Comparison of ENCODE assay signal across 29 mouse cellular contexts in the genomic region with DNA sequence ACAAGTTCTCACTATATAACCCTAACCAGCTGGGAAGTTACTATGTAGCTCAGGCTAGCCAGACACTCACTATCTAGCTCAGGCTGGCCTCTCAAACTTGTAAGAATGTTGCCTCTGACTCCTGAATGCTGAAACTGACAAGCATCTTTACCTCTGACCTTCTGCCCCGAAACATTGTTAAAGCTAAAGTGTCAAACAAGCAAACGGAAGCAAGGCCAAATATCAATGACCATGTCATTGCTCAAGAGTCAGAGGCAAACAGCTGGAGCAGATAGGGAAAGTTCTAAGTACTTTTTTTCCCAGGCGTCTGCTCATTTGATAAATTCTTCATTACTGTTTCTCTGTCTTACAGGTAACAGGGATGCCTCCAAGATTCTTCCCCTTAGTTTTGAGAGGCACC. TPM values are rescaled to one million over a fixed set of nuclear protein-coding genes. Genes with fewer than 3 reads are reported as not detected.
"Had no signal": no experiment of that assay in that cellular context is flagged by ENCODE, and none has a peak within 500 bp of the region (broad histone marks: within the 10 kb centered on the region; RNA-seq: fewer than 3 reads in every experiment).

No protein-coding gene starts in this region.

- H3K4me3 ChIP-seq: lung, embryonic 15.5 days; megakaryocyte, embryonic 14.5 days; midbrain, embryonic 13.5 days; midbrain, embryonic 15.5 days; neural tube, embryonic 12.5 days; stomach, embryonic 15.5 days had no signal

- H3K27me3 ChIP-seq: lung, embryonic 15.5 days; midbrain, embryonic 13.5 days; midbrain, embryonic 15.5 days; neural tube, embryonic 12.5 days; stomach, embryonic 15.5 days had no signal

- H3K27ac ChIP-seq: liver, embryonic 14.5 days; lung, embryonic 15.5 days; macrophage; midbrain, embryonic 13.5 days; midbrain, embryonic 15.5 days; neural tube, embryonic 12.5 days; stomach, embryonic 15.5 days; stomach, postnatal 0 days had no signal

- H3K36me3 ChIP-seq: lung, embryonic 15.5 days; midbrain, embryonic 13.5 days; midbrain, embryonic 15.5 days; neural tube, embryonic 12.5 days; stomach, embryonic 15.5 days had no signal

- H3K4me1 ChIP-seq: lung, embryonic 15.5 days; midbrain, embryonic 13.5 days; midbrain, embryonic 15.5 days; neural tube, embryonic 12.5 days; stomach, embryonic 15.5 days had no signal

- DNase-seq: lung, adult 2 months; lung, postnatal 14 days; lung, postnatal 36 days; right cerebral cortex, postnatal 25 days; right cerebral cortex, postnatal 4 days; thymus, adult 2 months; thymus, postnatal 25 days; thymus, postnatal 4 days had no signal

- H3K9ac ChIP-seq: liver, embryonic 14.5 days; lung, embryonic 15.5 days; midbrain, embryonic 13.5 days; midbrain, embryonic 15.5 days; neural tube, embryonic 12.5 days; stomach, embryonic 15.5 days had no signal

RNA-seq across cellular contexts. Expression of gene Tm4sf5, which starts 3.0 kb away (rescaled TPM):
- total RNA-seq: megakaryocyte progenitor cell, adult 5-6 weeks; monocyte, adult 5-6 weeks; neutrophil, adult 5-6 weeks had no signal
- polyA plus RNA-seq: midbrain, embryonic 11.5 days; neural tube, embryonic 12.5 days had no signal

RNA-seq across cellular contexts. Expression of gene Vmo1, which starts 12.4 kb away (rescaled TPM):
- total RNA-seq: megakaryocyte progenitor cell, adult 5-6 weeks; midbrain, postnatal 0 days; monocyte, adult 5-6 weeks; neutrophil, adult 5-6 weeks had no signal
- polyA plus RNA-seq: macrophage; midbrain, embryonic 13.5 days; midbrain, embryonic 15.5 days; neural tube, embryonic 12.5 days; neural tube, embryonic 14.5 days; stomach, embryonic 15.5 days had no signal

RNA-seq across cellular contexts. Expression of gene Gltpd2, which starts 17.0 kb away (rescaled TPM):
- total RNA-seq: megakaryocyte progenitor cell, adult 5-6 weeks; midbrain, postnatal 0 days; monocyte, adult 5-6 weeks; neutrophil, adult 5-6 weeks had no signal
- polyA plus RNA-seq: macrophage; testis, adult 2 months had no signal

RNA-seq across cellular contexts. Expression of gene Gm40193, which starts 30.7 kb away (rescaled TPM):
- total RNA-seq: megakaryocyte progenitor cell, adult 5-6 weeks; midbrain, postnatal 0 days; monocyte, adult 5-6 weeks; neutrophil, adult 5-6 weeks had no signal
- polyA plus RNA-seq: liver, embryonic 11.5 days; liver, embryonic 14.5 days; liver, embryonic 16.5 days; lung, adult 2 months; lung, embryonic 15.5 days; lung, postnatal 0 days; macrophage; midbrain, embryonic 11.5 days; midbrain, embryonic 13.5 days; midbrain, embryonic 15.5 days; midbrain, postnatal 0 days; neural tube, embryonic 12.5 days; neural tube, embryonic 14.5 days; spleen, adult 2 months; stomach, embryonic 15.5 days; stomach, postnatal 0 days; testis, adult 2 months; thymus, adult 2 months; urinary bladder, adult 2 months had no signal
